Mouse (Mus musculus): Measurements from ENCODE around the gene Cdca5. TPM values are rescaled to one million over a fixed set of nuclear protein-coding genes. Genes with fewer than 3 reads are reported as not detected.
A peak's percentile ranks its signal among the peaks of the same experiment; 100 is the strongest.
"Not testable (repeated sequence)": the region's sequence is repeated elsewhere in the genome, so short reads cannot be mapped to it uniquely, and the experiment has no call there.

Cdca5 gene
- polyA plus RNA-seq (2015; fragmentation: Nextera tagmentation; extraction: Ambion mirVana) = 47.2 and 48.1 TPM in 2 replicates

GRCm38 (mm10) chr19:6084478-6085248, at the start of gene Cdca5, which contains the start of gene Zfpl1:
Gene Cdca5, plus strand, starts transcription at chr19:6084983.
Gene Zfpl1, minus strand, starts transcription at chr19:6084956.
- H3K9me3 ChIP-seq = no peaks in the 10 kb centered on the region
- peaks cover 22% of the 10 kb centered on the region for H3K4me1 ChIP-seq
- H3K27ac ChIP-seq = peak within 1 kb of the TSS; percentile 58
- peak; percentile 91 for ATAC-seq (ENCODE audit: borderline replicate concordance, extremely low read depth, low FRiP score, low TSS enrichment)
- peak within 1 kb of the TSS; percentile 64 for H3K9ac ChIP-seq
- peak within 1 kb of the TSS; percentile 83 for H3K4me2 ChIP-seq
- H3K36me3 ChIP-seq = peaks cover 63% of the 10 kb centered on the region
- H3K27me3 ChIP-seq = no peaks in the 10 kb centered on the region
- peak within 1 kb of the TSS; percentile 62 for H3K4me3 ChIP-seq
- under 1% methylated on average over 58 of the region's 58 CpGs for WGBS

DNA sequence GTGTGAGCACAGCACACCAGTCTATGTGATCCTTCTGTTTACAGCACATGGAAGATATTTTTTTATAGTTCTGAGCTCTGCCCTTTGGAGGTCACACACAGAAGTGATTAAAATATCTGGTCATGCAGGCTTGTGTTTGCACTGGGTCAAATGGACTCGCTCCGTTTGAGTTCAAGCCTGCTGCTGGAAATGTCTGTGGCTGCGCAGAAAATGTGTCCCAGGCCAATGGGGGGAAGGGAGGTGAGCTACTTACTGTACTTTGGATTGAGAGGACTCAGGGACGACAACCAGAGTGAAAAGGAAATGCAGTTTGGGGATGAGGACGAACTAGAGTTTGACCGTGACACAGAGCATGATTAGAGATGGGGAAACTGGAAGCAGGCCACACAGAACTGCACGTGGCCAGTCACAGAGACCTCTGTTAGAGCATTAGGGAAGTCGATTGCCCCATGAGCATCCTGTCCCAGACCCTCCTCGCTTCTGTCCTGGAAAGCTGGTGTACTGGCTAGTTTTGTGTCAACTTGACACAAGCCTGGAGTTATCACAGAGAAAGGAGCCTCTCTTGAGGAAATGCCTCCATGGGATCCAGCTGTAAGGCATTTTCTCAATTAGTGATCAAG, 48.7 kb upstream of the Cdca5 start:
- H3K4me1 ChIP-seq = no peaks in the 10 kb centered on the region
- WGBS = 68% methylated on average over 9 of the region's 9 CpGs
- no peak for ATAC-seq (ENCODE audit: borderline replicate concordance, extremely low read depth, low FRiP score, low TSS enrichment)

DNA sequence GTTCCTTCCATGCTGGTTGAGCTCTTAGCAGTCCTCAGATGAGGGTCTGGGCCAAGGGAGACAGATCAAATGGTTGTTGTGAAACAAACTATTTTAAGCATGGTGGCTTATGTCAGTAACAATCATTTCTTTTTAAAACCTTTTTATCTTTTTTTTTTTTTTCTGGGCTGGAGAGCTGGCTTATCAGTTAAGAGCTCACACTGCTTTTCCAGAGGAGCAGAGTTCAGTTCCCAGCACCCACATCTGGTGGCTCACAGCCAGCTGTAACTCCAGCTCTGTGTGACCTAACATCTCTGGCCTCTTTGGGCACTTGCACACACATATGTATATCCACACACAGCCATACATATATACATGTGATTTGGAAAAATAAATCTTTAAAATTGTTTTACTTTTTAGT, 47.1 kb upstream of the Cdca5 start:
- ATAC-seq (ENCODE audit: borderline replicate concordance, extremely low read depth, low FRiP score, low TSS enrichment) = no peak
- H3K9ac ChIP-seq = no peak overlapping the region

More for the DNA sequence above, 48.7 kb upstream of the Cdca5 start:
- Histone ChIP-seq H3K4me2 (no peak overlapping the region), H3K4me3 (no peak overlapping the region), H3K27me3 (no peaks in the 10 kb centered on the region; the same call in 1 of the 2 replicates), H3K27ac (no peak overlapping the region), H3K9me3 (no peaks in the 10 kb centered on the region), H3K9ac (no peak overlapping the region), H3K36me3 (no peaks in the 10 kb centered on the region)

GRCm38 (mm10) chr19:6038326-6038725, 46.5 kb upstream of the Cdca5 start:
- ATAC-seq (ENCODE audit: borderline replicate concordance, extremely low read depth, low FRiP score, low TSS enrichment) = no peak
- Histone ChIP-seq H3K9ac (no peak overlapping the region), H3K27me3 (no peaks in the 10 kb centered on the region), H3K4me3 (no peak overlapping the region), H3K4me2 (no peak overlapping the region), H3K4me1 (no peaks in the 10 kb centered on the region), H3K36me3 (no peaks in the 10 kb centered on the region), H3K9me3 (no peaks in the 10 kb centered on the region), H3K27ac (no peak overlapping the region)
- 73% methylated on average over 7 of the region's 7 CpGs for WGBS

More for the DNA sequence above, 47.1 kb upstream of the Cdca5 start:
- no peak overlapping the region for H3K27ac ChIP-seq
- H3K4me3 ChIP-seq = no peak overlapping the region
- H3K9me3 ChIP-seq = no peaks in the 10 kb centered on the region
- H3K27me3 ChIP-seq = no peaks in the 10 kb centered on the region
- H3K36me3 ChIP-seq = no peaks in the 10 kb centered on the region
- H3K4me2 ChIP-seq = no peak overlapping the region
- no peaks in the 10 kb centered on the region for H3K4me1 ChIP-seq

DNA sequence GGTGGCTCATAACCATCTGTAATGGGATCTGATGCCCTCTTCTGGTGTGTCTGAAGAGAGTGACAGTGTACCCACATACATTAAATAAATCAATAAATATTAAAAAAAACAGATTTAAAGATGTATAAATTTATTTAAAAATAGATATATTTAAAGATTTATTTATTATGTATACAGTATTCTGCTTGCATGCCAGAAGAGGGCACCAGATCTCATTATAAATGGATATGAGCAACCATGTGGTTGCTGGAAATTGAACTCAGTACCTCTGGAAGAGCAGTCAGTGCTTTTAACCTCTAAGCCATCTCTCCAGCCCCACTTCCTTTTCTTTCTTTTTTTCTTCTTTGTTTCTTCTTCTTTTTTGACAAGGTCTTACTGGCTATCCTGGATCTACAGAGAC, 44.8 kb upstream of the Cdca5 start:
- no peak overlapping the region for H3K9ac ChIP-seq
- no peak overlapping the region for H3K4me3 ChIP-seq
- no peak overlapping the region for H3K4me2 ChIP-seq
- no peaks in the 10 kb centered on the region for H3K36me3 ChIP-seq
- no peaks in the 10 kb centered on the region for H3K27me3 ChIP-seq
- no peak overlapping the region for H3K27ac ChIP-seq
- peaks cover 2% of the 10 kb centered on the region for H3K4me1 ChIP-seq
- ATAC-seq (ENCODE audit: borderline replicate concordance, extremely low read depth, low FRiP score, low TSS enrichment) = no peak
- no peaks in the 10 kb centered on the region for H3K9me3 ChIP-seq

DNA sequence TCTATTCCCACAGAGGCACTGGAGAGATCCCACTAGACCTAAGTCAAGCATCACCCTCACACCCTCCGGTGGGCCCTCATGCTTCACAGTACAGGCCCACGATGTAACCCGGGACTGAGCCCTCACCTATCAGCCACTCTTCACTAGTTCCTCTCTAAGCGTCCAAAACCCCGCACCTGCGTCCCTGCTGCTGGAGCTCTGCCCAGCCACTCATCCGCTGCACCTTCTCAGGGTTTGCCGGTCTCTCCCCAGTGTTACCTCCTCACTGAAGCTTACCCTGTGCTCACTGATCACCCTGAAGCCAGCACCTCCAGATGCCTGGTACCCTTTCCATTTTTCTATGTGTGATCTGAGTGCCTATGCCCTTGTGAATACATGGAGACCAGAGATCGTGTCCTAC, 42.5 kb upstream of the Cdca5 start:
- no peak overlapping the region for H3K4me3 ChIP-seq
- no peaks in the 10 kb centered on the region for H3K27me3 ChIP-seq
- no peak overlapping the region for H3K4me2 ChIP-seq
- no peak for ATAC-seq (ENCODE audit: borderline replicate concordance, extremely low read depth, low FRiP score, low TSS enrichment)
- no peak overlapping the region for H3K9ac ChIP-seq
- peaks cover 10% of the 10 kb centered on the region for H3K4me1 ChIP-seq
- H3K27ac ChIP-seq = no peak overlapping the region
- 70% methylated on average over 9 of the region's 9 CpGs for WGBS
- no peaks in the 10 kb centered on the region for H3K36me3 ChIP-seq
- no peaks in the 10 kb centered on the region for H3K9me3 ChIP-seq

DNA sequence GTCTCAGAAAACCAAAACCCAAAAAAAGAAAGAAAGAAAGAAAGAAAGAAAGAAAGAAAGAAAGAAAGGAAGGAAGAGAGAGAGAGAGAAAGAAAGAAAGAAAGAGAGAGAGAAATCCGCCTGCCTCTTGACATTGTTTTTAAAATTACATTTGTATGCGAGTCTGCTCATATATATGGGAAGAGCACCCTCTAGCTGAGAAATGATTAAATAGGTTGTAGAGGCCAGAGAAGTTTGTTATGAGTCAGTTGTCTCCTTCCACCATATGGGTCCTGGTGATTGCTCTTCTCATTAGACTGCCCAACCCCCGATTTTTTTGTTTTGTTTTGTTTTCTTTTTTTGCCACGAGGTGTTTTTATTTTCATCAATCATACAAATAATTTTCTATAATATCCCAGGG, 40.7 kb upstream of the Cdca5 start:
- not testable (repeated sequence) for ATAC-seq (ENCODE audit: borderline replicate concordance, extremely low read depth, low FRiP score, low TSS enrichment); H3K27ac ChIP-seq; H3K27me3 ChIP-seq; H3K9me3 ChIP-seq; H3K4me3 ChIP-seq; H3K9ac ChIP-seq; H3K4me2 ChIP-seq
- H3K4me1 ChIP-seq = peaks cover 25% of the 10 kb centered on the region
- peaks cover 10% of the 10 kb centered on the region for H3K36me3 ChIP-seq
- 33% methylated on average over 4 of the region's 4 CpGs for WGBS

GRCm38 (mm10) chr19:6045366-6046293, 39.2 kb upstream of the Cdca5 start:
- Histone ChIP-seq H3K4me3 (peak overlapping the region; percentile 92), H3K9me3 (no peaks in the 10 kb centered on the region), H3K4me1 (peaks cover 25% of the 10 kb centered on the region), H3K4me2 (peak overlapping the region; percentile 93), H3K36me3 (peaks cover 25% of the 10 kb centered on the region), H3K9ac (peak overlapping the region; percentile 89), H3K27me3 (no peaks in the 10 kb centered on the region), H3K27ac (peak overlapping the region; percentile 98)
- peak; percentile 21; the same call in 1 of the 2 replicates for ATAC-seq (ENCODE audit: borderline replicate concordance, extremely low read depth, low FRiP score, low TSS enrichment)
- 12% methylated on average over 20 of the region's 20 CpGs for WGBS

DNA sequence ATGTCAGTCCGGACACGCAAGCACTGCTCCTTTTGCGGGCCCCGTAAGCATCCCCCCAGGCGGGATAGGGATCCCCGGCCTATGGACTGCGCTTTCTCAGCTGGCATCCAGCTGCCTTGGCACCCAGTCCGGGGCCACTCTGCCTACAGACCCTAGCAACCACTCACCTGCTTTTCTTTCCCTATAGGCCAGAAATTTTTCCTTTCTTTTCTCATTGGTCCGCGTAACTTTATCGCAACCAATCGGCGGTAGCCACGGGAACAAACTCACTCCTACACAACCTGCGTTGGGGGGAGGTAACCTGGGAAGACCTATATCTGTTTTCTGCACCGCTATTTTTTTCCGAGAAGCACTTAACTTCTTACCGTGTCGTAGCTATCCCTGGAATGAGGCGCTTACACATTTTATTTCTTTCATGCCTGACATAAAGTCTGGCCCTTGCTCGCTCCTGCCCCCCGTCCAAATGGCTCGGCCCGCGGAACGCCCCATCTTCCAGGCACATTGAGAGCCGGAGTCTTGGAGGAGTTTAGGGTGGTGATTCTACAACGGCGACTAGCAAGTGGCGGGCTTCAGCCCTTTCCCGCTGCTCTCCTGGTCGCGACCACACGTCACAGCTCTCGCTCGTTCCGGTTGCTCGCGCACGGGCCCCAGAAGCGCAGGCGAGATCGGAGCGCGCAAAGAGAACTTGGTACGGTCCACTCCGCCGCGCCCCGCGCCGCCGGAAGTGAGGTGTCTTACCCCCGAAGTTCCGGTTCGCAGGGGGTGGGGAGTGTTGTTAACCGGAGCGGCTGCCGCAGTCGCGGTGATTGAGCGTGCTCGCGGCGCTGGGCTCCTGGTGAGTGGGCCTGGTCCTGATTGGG, 38.3 kb upstream of the Cdca5 start, which contains the start of gene Syvn1:
Gene Syvn1, plus strand, starts transcription at position 283 of the 860 bp plus-strand sequence.
- Histone ChIP-seq H3K9me3 (no peaks in the 10 kb centered on the region), H3K4me1 (peaks cover 25% of the 10 kb centered on the region), H3K27me3 (no peaks in the 10 kb centered on the region), H3K4me3 (peak within 1 kb of the TSS; percentile 92), H3K9ac (peak within 1 kb of the TSS; percentile 89), H3K36me3 (peaks cover 34% of the 10 kb centered on the region), H3K27ac (peak within 1 kb of the TSS; percentile 98), H3K4me2 (peak within 1 kb of the TSS; percentile 93)
- under 1% methylated on average over 65 of the region's 65 CpGs for WGBS
- peak; percentile 90 for ATAC-seq (ENCODE audit: borderline replicate concordance, extremely low read depth, low FRiP score, low TSS enrichment)

GRCm38 (mm10) chr19:6047154-6047898, 37.5 kb upstream of the Cdca5 start:
- peaks cover 25% of the 10 kb centered on the region for H3K4me1 ChIP-seq
- 2% methylated on average over 36 of the region's 44 CpGs for WGBS
- ATAC-seq (ENCODE audit: borderline replicate concordance, extremely low read depth, low FRiP score, low TSS enrichment) = peak; percentile 12; the same call in 1 of the 2 replicates
- H3K4me2 ChIP-seq = peak overlapping the region; percentile 93
- no peaks in the 10 kb centered on the region for H3K9me3 ChIP-seq
- peaks cover 42% of the 10 kb centered on the region for H3K36me3 ChIP-seq
- no peaks in the 10 kb centered on the region for H3K27me3 ChIP-seq
- peak overlapping the region; percentile 98 for H3K27ac ChIP-seq
- H3K4me3 ChIP-seq = peak overlapping the region; percentile 92
- H3K9ac ChIP-seq = peak overlapping the region; percentile 89
